Mouse (Mus musculus): ENCODE measurements around the gene Stau1. TPM values are rescaled to one million over a fixed set of nuclear protein-coding genes. Genes with fewer than 3 reads are reported as not detected.

Gene Stau1
- polyA plus RNA-seq, 1 experiment: 74.9 TPM

- TF ChIP-seq CTCF (IDR thresholded peaks at IDR 0.05; ENCODE audit: borderline replicate concordance, insufficient read depth, low read length) (no peak), POLR2A (IDR thresholded peaks at IDR 0.05; ENCODE audit: low read depth, low read length) (no peak)
- Histone ChIP-seq H3K4me3 (ENCODE audit: insufficient read depth, low read length) (peak overlapping the region; percentile 71), H3K4me1 (ENCODE audit: control insufficient read depth, insufficient read depth, low read length) (peaks cover 12% of the 10 kb centered on the region), H3K27ac (ENCODE audit: insufficient read depth, low read length) (0 out of 2 replicates have a peak overlapping the region, but pooled peaks have one; percentile 88)
These were observed 891 bp downstream of the Stau1 start for GRCm38 (mm10) chr2:166995021-166995795.

GRCm38 (mm10) chr2:166991945-166992344 is 4.2 kb downstream of the Stau1 start:
- Histone ChIP-seq H3K4me1 (ENCODE audit: control insufficient read depth, insufficient read depth, low read length) (peaks cover 12% of the 10 kb centered on the region), H3K27ac (ENCODE audit: insufficient read depth, low read length) (peak overlapping the region; percentile 44; the same call in 1 of the 2 replicates), H3K4me3 (ENCODE audit: insufficient read depth, low read length) (no peak overlapping the region)
- no peak for TF ChIP-seq POLR2A (IDR thresholded peaks at IDR 0.05; ENCODE audit: low read depth, low read length)
- no peak for TF ChIP-seq CTCF (IDR thresholded peaks at IDR 0.05; ENCODE audit: borderline replicate concordance, insufficient read depth, low read length)

- no peak overlapping the region for H3K4me3 ChIP-seq (ENCODE audit: insufficient read depth, low read length)
- 0 out of 2 replicates have a peak overlapping the region, but pooled peaks have one; percentile 10 for H3K27ac ChIP-seq (ENCODE audit: insufficient read depth, low read length)
- H3K4me1 ChIP-seq (ENCODE audit: control insufficient read depth, insufficient read depth, low read length): peaks cover 8% of the 10 kb centered on the region
- no peak for TF ChIP-seq CTCF (IDR thresholded peaks at IDR 0.05; ENCODE audit: borderline replicate concordance, insufficient read depth, low read length)
- no peak for TF ChIP-seq POLR2A (IDR thresholded peaks at IDR 0.05; ENCODE audit: low read depth, low read length)
These were observed 5.2 kb downstream of the Stau1 start for GRCm38 (mm10) chr2:166990861-166991260.

GRCm38 (mm10) chr2:166983351-166983894 is 12.7 kb downstream of the Stau1 start:
- Histone ChIP-seq H3K4me1 (ENCODE audit: control insufficient read depth, insufficient read depth, low read length) (no peaks in the 10 kb centered on the region), H3K4me3 (ENCODE audit: insufficient read depth, low read length) (no peak overlapping the region), H3K27ac (ENCODE audit: insufficient read depth, low read length) (no peak overlapping the region)
- TF ChIP-seq POLR2A (IDR thresholded peaks at IDR 0.05; ENCODE audit: low read depth, low read length) (no peak), CTCF (IDR thresholded peaks at IDR 0.05; ENCODE audit: borderline replicate concordance, insufficient read depth, low read length) (no peak)

- TF ChIP-seq CTCF (IDR thresholded peaks at IDR 0.05; ENCODE audit: borderline replicate concordance, insufficient read depth, low read length): no peak
- TF ChIP-seq POLR2A (IDR thresholded peaks at IDR 0.05; ENCODE audit: low read depth, low read length): no peak
- H3K27ac ChIP-seq (ENCODE audit: insufficient read depth, low read length): no peak overlapping the region
- H3K4me3 ChIP-seq (ENCODE audit: insufficient read depth, low read length): no peak overlapping the region
- peaks cover 16% of the 10 kb centered on the region for H3K4me1 ChIP-seq (ENCODE audit: control insufficient read depth, insufficient read depth, low read length)
These were observed 15.9 kb downstream of the Stau1 start for GRCm38 (mm10) chr2:166980161-166980560.

- no peak overlapping the region for H3K4me3 ChIP-seq (ENCODE audit: insufficient read depth, low read length)
- H3K27ac ChIP-seq (ENCODE audit: insufficient read depth, low read length): no peak overlapping the region
- TF ChIP-seq POLR2A (IDR thresholded peaks at IDR 0.05; ENCODE audit: low read depth, low read length): no peak
- TF ChIP-seq CTCF (IDR thresholded peaks at IDR 0.05; ENCODE audit: borderline replicate concordance, insufficient read depth, low read length): no peak
- H3K4me1 ChIP-seq (ENCODE audit: control insufficient read depth, insufficient read depth, low read length): peaks cover 28% of the 10 kb centered on the region
These were observed 18.6 kb downstream of the Stau1 start for GRCm38 (mm10) chr2:166977490-166977889.

GRCm38 (mm10) chr2:166976356-166976755 is 19.7 kb downstream of the Stau1 start:
- H3K27ac ChIP-seq (ENCODE audit: insufficient read depth, low read length): peak overlapping the region; percentile 15; the same call in 1 of the 2 replicates
- H3K4me3 ChIP-seq (ENCODE audit: insufficient read depth, low read length): no peak overlapping the region
- TF ChIP-seq POLR2A (IDR thresholded peaks at IDR 0.05; ENCODE audit: low read depth, low read length) (no peak), CTCF (IDR thresholded peaks at IDR 0.05; ENCODE audit: borderline replicate concordance, insufficient read depth, low read length) (no peak)
- peaks cover 32% of the 10 kb centered on the region for H3K4me1 ChIP-seq (ENCODE audit: control insufficient read depth, insufficient read depth, low read length)

- peak overlapping the region; percentile 86; the same call in 1 of the 2 replicates for H3K27ac ChIP-seq (ENCODE audit: insufficient read depth, low read length)
- TF ChIP-seq CTCF (IDR thresholded peaks at IDR 0.05; ENCODE audit: borderline replicate concordance, insufficient read depth, low read length): no peak
- no peak for TF ChIP-seq POLR2A (IDR thresholded peaks at IDR 0.05; ENCODE audit: low read depth, low read length)
- H3K4me3 ChIP-seq (ENCODE audit: insufficient read depth, low read length): no peak overlapping the region
- H3K4me1 ChIP-seq (ENCODE audit: control insufficient read depth, insufficient read depth, low read length): peaks cover 32% of the 10 kb centered on the region
These were observed 21.8 kb downstream of the Stau1 start for GRCm38 (mm10) chr2:166974177-166974872.

GRCm38 (mm10) chr2:166973153-166973552 is 22.9 kb downstream of the Stau1 start:
- TF ChIP-seq CTCF (IDR thresholded peaks at IDR 0.05; ENCODE audit: borderline replicate concordance, insufficient read depth, low read length) (no peak), POLR2A (IDR thresholded peaks at IDR 0.05; ENCODE audit: low read depth, low read length) (no peak)
- Histone ChIP-seq H3K27ac (ENCODE audit: insufficient read depth, low read length) (peak overlapping the region; percentile 59; the same call in 1 of the 2 replicates), H3K4me3 (ENCODE audit: insufficient read depth, low read length) (no peak overlapping the region), H3K4me1 (ENCODE audit: control insufficient read depth, insufficient read depth, low read length) (peaks cover 32% of the 10 kb centered on the region)
